Mouse (Mus musculus) olfactory bulb, adult 2 months (tissue): ENCODE data around the gene Anapc5. TPM values are rescaled to one million over a fixed set of nuclear protein-coding genes. Genes with fewer than 3 reads are reported as not detected.

Experiments used
- H3K27ac ChIP-seq: fragments of 200-500 bp; 2 replicates; pipeline ENCODE4 v1.5.1; 2012; ENCODE audit warnings: low read depth, low read length; ENCODE audit not compliant: insufficient read depth
- H3K4me1 ChIP-seq: fragments of 200-500 bp; 2 replicates; pipeline ENCODE4 v1.6.1; 2012; ENCODE audit warnings: low read length; ENCODE audit not compliant: control insufficient read depth, insufficient read depth
- H3K4me3 ChIP-seq: fragments of 200-500 bp; 2 replicates; pipeline ENCODE4 v1.5.1; 2012; ENCODE audit warnings: mild to moderate bottlenecking, low read depth, low read length, moderate library complexity; ENCODE audit not compliant: insufficient read depth
- CTCF ChIP-seq: fragments of 200-500 bp; IDR thresholded peaks from 2 replicates; pipeline ENCODE4 v1.5.1; 2012; ENCODE audit warnings: low read depth, mild to moderate bottlenecking, low read length, moderate library complexity; ENCODE audit not compliant: insufficient read depth
- POLR2A ChIP-seq: fragments of 200-500 bp; IDR thresholded peaks from 2 replicates; pipeline ENCODE4 v1.6.1; 2012; ENCODE audit warnings: mild to moderate bottlenecking, low read depth, low read length, moderate library complexity; ENCODE audit not compliant: insufficient read depth
- WGBS: fragments of 180-500 bp; shearing (Covaris S2); methylation state at CpG from one replicate; pipeline ENCODE4 v1.1.7; 2018; 5-methylcytosine and 5-hydroxymethylcytosine counted together
- polyA plus RNA-seq: library from polyadenylated mRNA; stranded (reverse); fragments of >200 nt; gene quantifications from 2 replicates; pipeline ENCODE4 v1.2.4, GENCODE M21; 2012; ENCODE audit warnings: low replicate concordance; ENCODE audit not compliant: missing spikeins, insufficient read depth, insufficient read length

The Anapc5 gene
- polyA plus RNA-seq, 1 experiment: not detected

- no peak for TF ChIP-seq CTCF
- no peak for TF ChIP-seq POLR2A
- H3K4me1 ChIP-seq: peaks cover 51% of the 10 kb centered on the region
- H3K27ac ChIP-seq: 0 out of 2 replicates have a peak overlapping the region, but pooled peaks have one; percentile 16
- 31% methylated on average over 11 of the region's 11 CpGs for WGBS
- H3K4me3 ChIP-seq: no peak overlapping the region
Measured at GRCm38 (mm10) chr5:122773756-122774155, 47.4 kb downstream of the Anapc5 start.

GRCm38 (mm10) chr5:122771428-122771827, 49.7 kb downstream of the Anapc5 start:
- no peak for TF ChIP-seq POLR2A
- no peak for TF ChIP-seq CTCF
- WGBS: 85% methylated on average over 9 of the region's 9 CpGs
- Histone ChIP-seq H3K4me3 (no peak overlapping the region), H3K4me1 (peaks cover 38% of the 10 kb centered on the region), H3K27ac (no peak overlapping the region)

GRCm38 (mm10) chr5:122770806-122771261, 50.3 kb downstream of the Anapc5 start:
- H3K4me3 ChIP-seq: no peak overlapping the region
- H3K4me1 ChIP-seq: peaks cover 38% of the 10 kb centered on the region
- 40% methylated on average over 10 of the region's 10 CpGs for WGBS
- no peak for TF ChIP-seq CTCF
- no peak for TF ChIP-seq POLR2A
- no peak overlapping the region for H3K27ac ChIP-seq

- Histone ChIP-seq H3K27ac (no peak overlapping the region), H3K4me1 (peaks cover 34% of the 10 kb centered on the region), H3K4me3 (no peak overlapping the region)
- 56% methylated on average over 7 of the region's 7 CpGs for WGBS
- no peak for TF ChIP-seq POLR2A
- no peak for TF ChIP-seq CTCF
Measured at GRCm38 (mm10) chr5:122770304-122770703, 50.8 kb downstream of the Anapc5 start.

- Histone ChIP-seq H3K27ac (no peak overlapping the region), H3K4me3 (no peak overlapping the region), H3K4me1 (peaks cover 24% of the 10 kb centered on the region)
- TF ChIP-seq POLR2A: no peak
- no peak for TF ChIP-seq CTCF
- WGBS: 86% methylated on average over 15 of the region's 15 CpGs
Measured at GRCm38 (mm10) chr5:122769101-122769568, 52.0 kb downstream of the Anapc5 start.

GRCm38 (mm10) chr5:122767283-122767682, 53.9 kb downstream of the Anapc5 start:
- Histone ChIP-seq H3K27ac (no peak overlapping the region), H3K4me3 (no peak overlapping the region), H3K4me1 (peaks cover 21% of the 10 kb centered on the region)
- TF ChIP-seq POLR2A (no peak), CTCF (no peak)
- WGBS: 82% methylated on average over 11 of the region's 11 CpGs

- Histone ChIP-seq H3K4me3 (no peak overlapping the region), H3K4me1 (peaks cover 8% of the 10 kb centered on the region), H3K27ac (no peak overlapping the region)
- TF ChIP-seq CTCF (no peak; the same call in 1 of the 2 replicates), POLR2A (no peak)
- WGBS: 56% methylated on average over 10 of the region's 10 CpGs
Measured at GRCm38 (mm10) chr5:122764032-122764464, 57.1 kb downstream of the Anapc5 start.

GRCm38 (mm10) chr5:122763271-122764031, 57.7 kb downstream of the Anapc5 start:
- no peak overlapping the region for H3K4me3 ChIP-seq
- WGBS: 85% methylated on average over 29 of the region's 29 CpGs
- peaks cover 6% of the 10 kb centered on the region; the same call in 1 of the 2 replicates for H3K4me1 ChIP-seq
- TF ChIP-seq CTCF (no peak), POLR2A (no peak)
- H3K27ac ChIP-seq: no peak overlapping the region

GRCm38 (mm10) chr5:122756680-122757079, 64.5 kb downstream of the Anapc5 start:
- Histone ChIP-seq H3K4me1 (no peaks in the 10 kb centered on the region), H3K27ac (no peak overlapping the region), H3K4me3 (no peak overlapping the region)
- TF ChIP-seq POLR2A (no peak), CTCF (no peak)
- 66% methylated on average over 7 of the region's 7 CpGs for WGBS
